Mouse (Mus musculus) heart, embryonic 15.5 days (tissue): ENCODE data around the gene Slc25a21. TPM values are rescaled to one million over a fixed set of nuclear protein-coding genes. Genes with fewer than 3 reads are reported as not detected.

Source experiments
- ATAC-seq: fragments of 200-750 bp; cut with Nextera tagmentation; replicated peaks from 2 replicates; pipeline ENCODE4 v1.8.0; 2017; ENCODE audit warnings: low read depth, moderate TSS enrichment; ENCODE audit not compliant: insufficient number of reproducible peaks, insufficient read depth, low FRiP score
- H3K27ac ChIP-seq: fragments of 300-500 bp; sonication (generic); 2 replicates; pipeline ENCODE4 v1.5.1; 2015; ENCODE audit warnings: mild to moderate bottlenecking, inconsistent platforms
- H3K27me3 ChIP-seq: fragments of 300-500 bp; sonication (generic); 2 replicates; pipeline ENCODE4 v1.6.1; 2015; ENCODE audit warnings: inconsistent platforms
- H3K36me3 ChIP-seq: fragments of 300-500 bp; sonication (generic); 2 replicates; pipeline ENCODE4 v1.6.1; 2015; ENCODE audit warnings: mild to moderate bottlenecking, inconsistent platforms
- H3K4me1 ChIP-seq: fragments of 300-500 bp; sonication (generic); replicated peaks from 2 replicates; pipeline ENCODE4 v1.6.1; 2015; ENCODE audit warnings: inconsistent platforms
- H3K4me2 ChIP-seq: fragments of 300-500 bp; sonication (generic); 2 replicates; pipeline ENCODE4 v1.6.1; 2015; ENCODE audit warnings: inconsistent platforms, mild to moderate bottlenecking, moderate library complexity
- H3K4me3 ChIP-seq: fragments of 300-500 bp; sonication (generic); 2 replicates; pipeline ENCODE4 v1.5.1; 2015; ENCODE audit warnings: mild to moderate bottlenecking, inconsistent platforms
- H3K9ac ChIP-seq: fragments of 300-500 bp; sonication (generic); 2 replicates; pipeline ENCODE4 v1.6.1; 2015; ENCODE audit warnings: mild to moderate bottlenecking, inconsistent platforms
- H3K9me3 ChIP-seq: fragments of 300-500 bp; sonication (generic); replicated peaks from 2 replicates; pipeline ENCODE4 v1.6.1; 2016; ENCODE audit warnings: inconsistent platforms
- WGBS: fragments of 180-500 bp; shearing (Covaris S2); methylation state at CpG from one replicate; pipeline ENCODE4 v1.1.7; 2015; ENCODE audit warnings: mixed read lengths; 5-methylcytosine and 5-hydroxymethylcytosine counted together
- polyA plus RNA-seq: library from polyadenylated mRNA; unstranded; fragments of >200 nt; fragmentation: Nextera tagmentation; extraction: Ambion mirVana; gene quantifications from 2 replicates; pipeline ENCODE4 v1.2.1, GENCODE M21; 2015

Gene Slc25a21
- polyA plus RNA-seq, 1 experiment from 2014 or later = 0.21 TPM

DNA sequence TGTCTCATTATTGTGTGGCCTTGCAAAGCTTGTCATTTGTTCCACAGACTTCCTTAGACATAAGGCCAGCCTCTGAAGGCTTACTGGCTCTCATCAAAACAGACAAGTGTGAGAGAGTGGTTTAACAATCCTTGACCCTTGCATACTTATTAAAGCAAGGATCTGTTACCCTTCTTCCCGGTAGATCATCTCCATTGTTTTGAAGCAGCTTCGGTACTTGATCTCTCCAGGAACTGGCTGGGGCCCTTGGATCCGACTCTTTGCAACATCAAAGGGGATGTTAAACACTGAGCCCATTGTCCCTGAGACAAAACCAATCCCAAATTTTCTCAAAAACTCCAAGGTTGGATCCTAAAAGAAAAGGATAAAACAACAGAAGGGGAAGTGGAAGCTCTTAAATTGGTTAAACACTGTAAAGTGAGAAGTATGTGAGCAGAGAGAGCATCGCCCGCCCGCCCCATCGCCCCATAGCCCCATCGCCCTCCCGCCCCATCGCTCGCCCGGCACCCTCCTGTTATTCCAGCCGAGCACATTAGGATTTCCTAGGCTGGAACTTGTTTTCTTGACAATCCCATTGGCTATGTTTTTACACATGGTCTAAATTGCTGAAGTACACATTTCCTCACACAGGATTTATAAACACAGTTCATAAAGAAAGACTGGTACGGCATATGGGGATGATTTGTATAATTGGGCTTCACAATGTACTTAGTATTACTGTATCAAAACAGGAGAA, 479.1 kb downstream of the Slc25a21 start:
- Histone ChIP-seq H3K36me3 (no peaks in the 10 kb centered on the region), H3K4me2 (no peak overlapping the region), H3K4me3 (no peak overlapping the region), H3K27me3 (peaks cover 11% of the 10 kb centered on the region; the same call in 1 of the 2 replicates), H3K9me3 (no peaks in the 10 kb centered on the region), H3K4me1 (no peaks in the 10 kb centered on the region), H3K27ac (no peak overlapping the region), H3K9ac (no peak overlapping the region)
- ATAC-seq = no peak
- WGBS = 28% methylated on average over 14 of the region's 14 CpGs

DNA sequence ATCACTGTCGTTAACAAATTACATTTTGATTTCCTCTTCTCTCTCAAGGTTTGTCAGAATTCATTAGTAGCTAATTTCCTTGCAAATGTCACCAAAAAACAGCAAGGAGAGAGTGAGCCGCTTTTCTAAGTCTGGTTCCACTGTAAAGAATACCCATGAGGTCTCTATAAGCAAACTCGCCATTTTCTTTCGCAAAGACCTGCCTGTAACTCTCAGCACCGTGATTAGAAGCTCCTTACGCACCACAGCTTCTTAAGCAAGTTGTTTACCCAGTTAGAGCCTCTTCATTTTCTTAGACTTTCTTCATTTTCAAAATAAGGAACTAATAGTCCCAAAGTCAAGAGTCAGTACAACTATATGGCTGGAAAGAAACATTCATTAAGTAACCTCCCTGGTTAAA, 496.3 kb downstream of the Slc25a21 start:
- no peak for ATAC-seq
- Histone ChIP-seq H3K4me3 (no peak overlapping the region), H3K27me3 (peaks cover 75% of the 10 kb centered on the region), H3K9me3 (no peaks in the 10 kb centered on the region), H3K27ac (no peak overlapping the region), H3K9ac (no peak overlapping the region), H3K4me1 (peaks cover 21% of the 10 kb centered on the region), H3K36me3 (no peaks in the 10 kb centered on the region), H3K4me2 (no peak overlapping the region)
- 11% methylated on average over 6 of the region's 6 CpGs for WGBS

DNA sequence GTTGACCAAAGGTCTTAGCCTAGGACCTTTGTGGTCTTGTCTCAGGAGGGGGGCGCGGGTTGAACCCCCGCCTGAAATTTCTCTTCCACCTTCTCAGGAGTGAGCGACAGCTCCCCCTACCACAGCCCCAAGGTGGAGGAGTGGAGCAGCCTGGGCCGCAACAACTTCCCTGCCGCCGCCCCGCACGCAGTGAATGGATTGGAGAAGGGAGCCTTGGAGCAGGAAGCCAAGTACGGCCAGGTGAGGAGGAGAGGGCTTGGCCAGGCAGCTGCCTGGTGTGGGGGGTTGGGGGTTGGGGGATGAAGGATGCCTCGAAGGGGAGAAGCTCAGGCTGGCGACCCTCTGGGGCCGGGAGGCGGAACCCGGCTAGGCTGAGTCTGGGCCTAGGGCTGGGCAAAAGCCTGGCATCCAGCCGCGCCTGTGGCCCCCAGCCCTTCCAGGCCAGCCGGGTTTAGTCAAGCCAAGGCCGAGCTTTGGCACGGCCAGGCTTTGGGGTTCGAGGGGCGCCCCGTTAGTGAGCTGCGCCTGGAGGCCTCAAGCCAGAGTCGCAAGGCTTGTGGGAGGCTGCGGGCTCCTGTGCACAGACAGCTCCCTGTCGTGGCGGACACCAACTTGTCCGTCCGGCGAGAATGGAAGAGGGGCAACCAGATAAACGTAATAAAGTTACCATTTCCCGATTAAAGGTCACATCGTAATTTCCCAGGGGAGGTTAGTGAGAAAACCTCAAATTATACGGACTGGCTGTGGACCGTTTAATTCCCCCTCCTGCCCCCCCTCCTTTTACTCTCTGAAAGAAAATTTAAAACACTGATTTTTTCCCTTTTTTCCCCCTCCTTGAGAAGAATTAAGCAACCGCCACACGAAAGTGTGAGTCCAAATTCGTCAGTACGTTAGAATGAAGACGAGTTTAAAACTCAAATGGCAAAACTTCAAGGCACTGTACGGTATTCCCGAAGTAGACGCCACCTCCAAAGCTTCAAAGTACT, 497.1 kb downstream of the Slc25a21 start:
- Histone ChIP-seq H3K4me3 (peak overlapping the region; percentile 9; the same call in 1 of the 2 replicates), H3K27ac (no peak overlapping the region), H3K27me3 (peaks cover 79% of the 10 kb centered on the region), H3K9ac (0 out of 2 replicates have a peak overlapping the region, but pooled peaks have one; percentile 15), H3K9me3 (no peaks in the 10 kb centered on the region), H3K4me1 (peaks cover 29% of the 10 kb centered on the region), H3K4me2 (no peak overlapping the region), H3K36me3 (no peaks in the 10 kb centered on the region)
- 8% methylated on average over 44 of the region's 44 CpGs for WGBS
- no peak for ATAC-seq

DNA sequence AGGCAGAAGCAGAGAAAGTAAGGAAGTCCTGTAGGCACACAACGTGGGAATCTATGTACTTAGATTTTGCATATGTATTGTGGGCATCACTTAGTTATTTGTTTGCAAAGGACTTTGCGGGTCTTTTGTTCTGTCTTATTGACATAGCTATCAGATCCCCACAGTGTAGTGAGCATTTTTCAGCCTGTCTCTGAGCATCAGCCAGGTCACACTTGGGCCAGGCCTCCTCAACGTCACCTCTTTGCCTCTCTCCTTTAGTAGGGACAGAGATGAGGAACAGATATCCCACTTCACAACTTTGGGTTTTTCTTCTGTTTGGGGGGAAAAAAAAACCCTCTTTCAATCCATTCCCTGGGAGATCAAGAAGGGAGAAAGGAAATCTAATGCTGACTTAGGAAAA, 497.9 kb downstream of the Slc25a21 start:
- no peak for ATAC-seq
- Histone ChIP-seq H3K36me3 (no peaks in the 10 kb centered on the region), H3K27me3 (peaks cover 84% of the 10 kb centered on the region), H3K9me3 (no peaks in the 10 kb centered on the region), H3K27ac (no peak overlapping the region), H3K9ac (no peak overlapping the region), H3K4me1 (peaks cover 35% of the 10 kb centered on the region), H3K4me3 (no peak overlapping the region), H3K4me2 (no peak overlapping the region)
- 24% methylated on average over 3 of the region's 3 CpGs for WGBS

DNA sequence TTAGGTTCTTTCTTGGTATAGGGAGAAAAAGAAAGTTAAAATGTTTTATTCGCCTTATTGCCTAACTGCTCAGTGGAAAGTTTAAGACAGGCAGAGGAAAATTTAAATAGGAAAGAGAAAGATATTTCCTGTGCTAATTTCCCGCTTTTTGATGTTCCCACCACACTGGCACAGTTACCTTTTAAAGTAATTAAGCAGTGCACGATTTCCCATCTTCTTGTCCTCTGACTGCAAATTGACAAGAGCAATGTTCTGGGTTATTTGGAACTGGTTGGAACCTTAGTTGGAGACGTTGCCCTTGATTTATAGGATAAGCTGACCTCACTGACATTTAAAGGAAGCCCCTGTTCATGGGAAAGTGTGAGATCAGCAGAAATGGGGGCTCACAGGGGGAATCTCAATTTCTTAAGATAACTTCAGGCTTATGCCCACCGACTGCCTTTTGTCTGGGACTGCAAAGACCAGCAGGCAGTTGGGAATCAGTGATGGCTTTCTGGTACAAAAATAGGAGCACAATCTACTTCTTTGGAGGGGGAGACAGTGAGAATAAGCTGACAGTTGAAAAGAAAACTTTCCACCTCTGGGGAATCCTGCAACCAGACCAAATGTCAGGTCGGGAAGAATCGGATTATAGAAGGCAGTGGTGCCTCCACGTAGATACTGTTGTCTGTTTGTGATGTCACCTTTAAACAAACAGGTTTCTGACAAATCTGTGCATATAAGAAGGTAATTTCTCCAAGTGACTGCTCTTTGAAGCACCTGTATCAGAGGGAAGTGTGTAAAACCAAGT, 498.9 kb downstream of the Slc25a21 start:
- H3K4me1 ChIP-seq = peaks cover 35% of the 10 kb centered on the region
- peaks cover 90% of the 10 kb centered on the region for H3K27me3 ChIP-seq
- H3K4me2 ChIP-seq = no peak overlapping the region
- H3K9me3 ChIP-seq = no peaks in the 10 kb centered on the region
- no peak overlapping the region for H3K27ac ChIP-seq
- ATAC-seq = no peak
- H3K9ac ChIP-seq = no peak overlapping the region
- peak overlapping the region; percentile 46; the same call in 1 of the 2 replicates for H3K4me3 ChIP-seq
- H3K36me3 ChIP-seq = no peaks in the 10 kb centered on the region
- WGBS = 6% methylated on average over 8 of the region's 8 CpGs

DNA sequence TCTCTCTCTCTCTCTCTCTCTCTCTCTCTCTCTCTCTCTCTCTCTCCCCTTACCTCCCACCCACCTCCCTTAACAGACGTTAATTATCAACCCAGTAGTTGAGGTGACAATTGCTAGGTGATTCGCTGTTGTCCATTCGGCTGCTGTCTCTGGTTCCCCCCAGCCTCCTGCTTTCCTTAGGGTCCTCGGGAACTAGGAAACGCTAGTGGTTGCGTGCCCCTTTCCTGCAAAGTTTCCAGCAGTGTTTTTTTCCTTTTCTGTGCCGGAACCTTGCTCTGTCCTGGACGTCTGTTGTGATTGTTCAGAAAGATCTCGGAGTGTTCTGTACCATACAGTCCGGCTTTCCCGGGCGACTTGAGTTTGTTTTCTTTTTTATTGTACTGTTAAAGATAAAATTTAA, 499.5 kb downstream of the Slc25a21 start:
- no peak overlapping the region for H3K27ac ChIP-seq
- H3K4me1 ChIP-seq = peaks cover 35% of the 10 kb centered on the region
- H3K27me3 ChIP-seq = peaks cover 93% of the 10 kb centered on the region
- no peak for ATAC-seq
- H3K4me2 ChIP-seq = no peak overlapping the region
- no peaks in the 10 kb centered on the region for H3K36me3 ChIP-seq
- H3K9me3 ChIP-seq = no peaks in the 10 kb centered on the region
- peak overlapping the region; percentile 46 for H3K4me3 ChIP-seq
- no peak overlapping the region for H3K9ac ChIP-seq
- 2% methylated on average over 12 of the region's 12 CpGs for WGBS

DNA sequence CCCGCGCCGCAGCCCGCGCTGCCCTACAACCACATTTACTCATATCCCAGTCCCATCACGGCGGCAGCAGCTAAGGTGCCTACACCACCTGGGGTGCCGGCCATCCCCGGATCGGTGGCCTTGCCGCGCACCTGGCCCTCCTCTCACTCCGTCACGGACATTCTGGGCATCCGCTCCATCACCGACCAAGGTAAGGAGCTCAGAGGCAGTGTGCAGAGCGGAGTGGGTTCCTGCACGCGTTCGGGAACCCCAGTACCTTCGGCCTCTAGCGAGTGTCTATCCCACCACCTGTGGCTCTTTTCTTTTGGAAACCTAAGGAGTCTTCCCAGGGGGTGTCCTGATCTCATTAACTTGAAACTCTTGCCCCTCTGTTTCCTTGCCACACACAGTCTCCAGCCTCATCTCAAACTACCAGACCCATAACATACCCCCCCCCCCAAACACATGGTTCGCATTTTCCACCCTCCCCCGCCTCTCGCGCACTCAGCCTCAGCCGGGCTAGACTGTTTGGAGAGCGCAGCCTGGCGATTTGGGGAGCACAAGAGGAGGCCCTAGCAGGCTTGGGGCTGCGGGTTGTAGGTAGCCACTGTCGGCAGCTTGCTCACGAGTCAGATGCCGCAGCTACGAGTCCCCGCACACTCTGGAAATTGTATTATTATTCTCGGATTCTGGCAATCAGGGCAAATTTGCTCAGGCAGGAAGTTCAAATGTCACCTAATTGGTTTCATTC, 500.1 kb downstream of the Slc25a21 start:
- Histone ChIP-seq H3K9ac (no peak overlapping the region), H3K36me3 (no peaks in the 10 kb centered on the region), H3K4me2 (peak overlapping the region; percentile 80), H3K9me3 (no peaks in the 10 kb centered on the region), H3K4me3 (peak overlapping the region; percentile 46), H3K4me1 (peaks cover 39% of the 10 kb centered on the region), H3K27ac (no peak overlapping the region), H3K27me3 (peaks cover 93% of the 10 kb centered on the region)
- no peak for ATAC-seq
- WGBS = 2% methylated on average over 36 of the region's 36 CpGs

DNA sequence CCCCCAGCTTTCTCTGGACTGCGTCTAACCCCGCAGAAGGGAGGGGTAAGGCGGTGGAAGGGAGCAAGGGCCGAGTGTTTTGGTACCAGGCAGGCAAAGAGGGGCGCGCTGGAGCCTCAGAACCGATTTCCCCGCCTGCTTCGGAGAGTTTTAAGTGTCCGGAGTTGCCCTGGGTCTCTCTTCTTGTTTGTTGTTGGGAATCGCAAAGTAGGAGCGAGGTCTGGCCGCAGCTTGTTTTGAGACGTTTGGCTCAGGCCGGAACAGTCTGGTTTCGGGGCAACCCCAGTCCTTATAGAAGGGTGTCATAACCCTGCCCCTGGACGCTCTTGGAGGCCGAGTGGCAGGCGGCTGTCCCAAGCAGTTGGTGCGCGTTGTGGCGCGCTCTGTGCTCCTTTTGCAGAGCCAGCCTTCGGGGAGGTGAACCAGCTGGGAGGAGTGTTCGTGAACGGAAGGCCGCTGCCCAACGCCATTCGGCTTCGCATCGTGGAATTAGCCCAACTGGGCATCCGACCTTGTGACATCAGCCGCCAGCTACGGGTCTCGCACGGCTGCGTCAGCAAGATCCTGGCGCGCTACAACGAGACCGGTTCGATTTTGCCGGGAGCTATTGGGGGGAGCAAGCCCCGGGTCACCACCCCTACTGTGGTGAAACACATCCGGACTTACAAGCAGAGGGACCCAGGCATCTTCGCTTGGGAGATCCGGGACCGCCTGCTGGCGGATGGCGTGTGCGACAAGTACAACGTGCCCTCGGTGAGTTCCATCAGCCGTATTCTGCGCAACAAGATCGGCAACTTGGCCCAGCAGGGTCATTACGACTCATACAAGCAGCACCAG, 500.9 kb downstream of the Slc25a21 start:
- H3K4me1 ChIP-seq = peaks cover 45% of the 10 kb centered on the region
- peak overlapping the region; percentile 80 for H3K4me2 ChIP-seq
- no peak for ATAC-seq
- no peak overlapping the region for H3K9ac ChIP-seq
- H3K9me3 ChIP-seq = no peaks in the 10 kb centered on the region
- H3K27me3 ChIP-seq = peaks cover 98% of the 10 kb centered on the region
- no peaks in the 10 kb centered on the region for H3K36me3 ChIP-seq
- peak overlapping the region; percentile 46 for H3K4me3 ChIP-seq
- under 1% methylated on average over 57 of the region's 57 CpGs for WGBS
- H3K27ac ChIP-seq = no peak overlapping the region

DNA sequence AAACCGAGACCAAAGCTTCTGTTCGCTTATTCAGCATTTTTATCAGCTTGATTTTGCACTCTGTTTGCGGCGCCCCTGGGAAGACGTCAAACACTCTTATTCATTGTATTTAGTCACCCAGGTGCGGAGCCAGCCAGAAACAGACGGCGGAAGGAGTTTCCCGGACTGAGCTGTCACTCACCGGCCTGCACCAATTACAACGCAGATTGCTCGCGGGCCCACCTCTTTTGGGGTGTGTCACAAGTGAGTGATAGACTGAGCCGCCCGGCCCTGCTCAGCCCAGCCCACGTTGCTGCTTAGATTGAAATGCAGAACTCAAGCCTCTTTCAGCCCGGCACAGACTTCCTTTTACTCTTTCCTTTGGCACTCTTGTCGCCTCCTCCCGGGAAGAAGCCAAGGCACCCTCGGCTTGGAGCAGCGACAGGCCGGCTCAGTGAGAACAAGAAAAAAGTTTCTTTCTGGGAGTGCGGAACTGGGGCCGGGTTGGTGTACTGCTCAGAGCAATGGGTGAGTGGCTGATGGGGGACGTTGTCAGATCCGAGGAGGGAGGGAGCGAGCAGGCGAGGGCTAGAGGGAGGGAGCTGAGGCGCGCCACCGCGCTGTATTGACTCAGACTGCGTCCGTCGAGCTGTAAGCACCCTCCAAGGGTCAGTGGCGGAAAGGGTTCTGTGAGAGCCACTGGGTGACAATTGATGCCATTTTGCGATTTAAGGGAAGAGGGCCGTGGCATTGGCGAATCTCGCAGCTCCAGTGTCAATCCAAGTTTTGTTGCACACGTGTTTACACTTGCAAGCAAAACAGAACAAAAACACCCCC, 501.7 kb downstream of the Slc25a21 start:
- no peak overlapping the region; the same call in 1 of the 2 replicates for H3K9ac ChIP-seq
- peaks cover 98% of the 10 kb centered on the region for H3K27me3 ChIP-seq
- under 1% methylated on average over 41 of the region's 41 CpGs for WGBS
- H3K4me1 ChIP-seq = peaks cover 49% of the 10 kb centered on the region
- peak; percentile 86 for ATAC-seq
- no peak overlapping the region for H3K27ac ChIP-seq
- peak overlapping the region; percentile 46 for H3K4me3 ChIP-seq
- H3K36me3 ChIP-seq = no peaks in the 10 kb centered on the region
- peak overlapping the region; percentile 80 for H3K4me2 ChIP-seq
- H3K9me3 ChIP-seq = no peaks in the 10 kb centered on the region
